Mouse (Mus musculus): ENCODE measurements around the gene Gja3. TPM values are rescaled to one million over a fixed set of nuclear protein-coding genes. Genes with fewer than 3 reads are reported as not detected.
"Not testable (repeated sequence)": the region's sequence is repeated elsewhere in the genome, so short reads cannot be mapped to it uniquely, and the experiment has no call there.

Gene Gja3
- total RNA-seq, 2 experiments from 2014 or later, result 0.25 to 0.54 TPM

- no peak overlapping the region for H3K4me3 ChIP-seq
- no peak for TF ChIP-seq CTCF (IDR thresholded peaks at IDR 0.05)
- no peak overlapping the region for H3K27ac ChIP-seq
- DNase-seq, result no peak
- intact Hi-C loops (cut with DNase I), result no loop called here
Measured at GRCm38 (mm10) chr14:57084180-57084668, 26.3 kb upstream of the Gja3 start.

GRCm38 (mm10) chr14:57082863-57083262, 25.0 kb upstream of the Gja3 start:
- no peak for TF ChIP-seq CTCF (IDR thresholded peaks at IDR 0.05)
- no peak for DNase-seq
- Histone ChIP-seq H3K27ac (no peak overlapping the region), H3K4me3 (no peak overlapping the region)
- intact Hi-C loops (cut with DNase I), result no loop called here

- DNase-seq, result no peak
- TF ChIP-seq CTCF (IDR thresholded peaks at IDR 0.05), result no peak
- H3K27ac ChIP-seq, result no peak overlapping the region
- no peak overlapping the region for H3K4me3 ChIP-seq
- intact Hi-C loops (cut with DNase I), result no loop called here
Measured at GRCm38 (mm10) chr14:57075537-57075936, 17.6 kb upstream of the Gja3 start.

GRCm38 (mm10) chr14:57069906-57070305, 12.0 kb upstream of the Gja3 start:
- peak; percentile 64 for TF ChIP-seq CTCF (IDR thresholded peaks at IDR 0.05)
- H3K4me3 ChIP-seq, H3K27ac ChIP-seq: not testable (repeated sequence)
- intact Hi-C loops (cut with DNase I), result loop anchor here (10.0 kb wide), 1 partner anchor 695 kb away; no protein-coding TSS in a partner anchor
- peak; percentile 37 for DNase-seq

GRCm38 (mm10) chr14:57066053-57066452, 8.2 kb upstream of the Gja3 start:
- intact Hi-C loops (cut with DNase I), result loop anchor here (10.0 kb wide), 1 partner anchor 691 kb away; no protein-coding TSS in a partner anchor
- H3K4me3 ChIP-seq, result no peak overlapping the region
- TF ChIP-seq CTCF (IDR thresholded peaks at IDR 0.05), result no peak
- H3K27ac ChIP-seq, result no peak overlapping the region
- no peak for DNase-seq

GRCm38 (mm10) chr14:57060052-57060451, 2.2 kb upstream of the Gja3 start:
- peak; percentile 80 for TF ChIP-seq CTCF (IDR thresholded peaks at IDR 0.05)
- peak; percentile 61 for DNase-seq
- intact Hi-C loops (cut with DNase I), result loop anchor here (10.0 kb wide), 1 partner anchor 685 kb away; no protein-coding TSS in a partner anchor

GRCm38 (mm10) chr14:57057204-57057562, 717 bp downstream of the Gja3 start:
- H3K27ac ChIP-seq, result no peak overlapping the region
- TF ChIP-seq CTCF (IDR thresholded peaks at IDR 0.05), result no peak
- intact Hi-C loops (cut with DNase I), result no loop called here

More at GRCm38 (mm10) chr14:57060052-57060451, 2.2 kb upstream of the Gja3 start:
- not testable (repeated sequence) for H3K4me3 ChIP-seq, H3K27ac ChIP-seq

GRCm38 (mm10) chr14:57052713-57053112, 5.2 kb downstream of the Gja3 start:
- Histone ChIP-seq H3K27ac (no peak overlapping the region), H3K4me3 (no peak overlapping the region)
- TF ChIP-seq CTCF (IDR thresholded peaks at IDR 0.05), result no peak
- DNase-seq, result no peak
- intact Hi-C loops (cut with DNase I), result no loop called here

More at GRCm38 (mm10) chr14:57057204-57057562, 717 bp downstream of the Gja3 start:
- DNase-seq, result no peak
- H3K4me3 ChIP-seq, result peak overlapping the region; percentile 66

- intact Hi-C loops (cut with DNase I), result no loop called here
- TF ChIP-seq CTCF (IDR thresholded peaks at IDR 0.05), result no peak
- no peak overlapping the region for H3K4me3 ChIP-seq
- DNase-seq, result no peak
- H3K27ac ChIP-seq, result no peak overlapping the region
Measured at GRCm38 (mm10) chr14:57043863-57044262, 14.0 kb downstream of the Gja3 start.

- no peak for TF ChIP-seq CTCF (IDR thresholded peaks at IDR 0.05)
- intact Hi-C loops (cut with DNase I), result no loop called here
Measured at GRCm38 (mm10) chr14:57041439-57041838, 16.5 kb downstream of the Gja3 start.

GRCm38 (mm10) chr14:57034926-57035498, 22.9 kb downstream of the Gja3 start:
- TF ChIP-seq CTCF (IDR thresholded peaks at IDR 0.05), result no peak
- DNase-seq, result no peak
- Histone ChIP-seq H3K27ac (no peak overlapping the region; the same call in 1 of the 2 replicates), H3K4me3 (peak overlapping the region; percentile 5; the same call in 1 of the 2 replicates)
- intact Hi-C loops (cut with DNase I), result no loop called here

More at GRCm38 (mm10) chr14:57041439-57041838, 16.5 kb downstream of the Gja3 start:
- no peak overlapping the region for H3K4me3 ChIP-seq
- H3K27ac ChIP-seq, result no peak overlapping the region
- DNase-seq, result no peak

- intact Hi-C loops (cut with DNase I), result no loop called here
- H3K27ac ChIP-seq, result no peak overlapping the region
Measured at GRCm38 (mm10) chr14:57034135-57034534, 23.8 kb downstream of the Gja3 start.

GRCm38 (mm10) chr14:57032850-57033249, 25.1 kb downstream of the Gja3 start:
- intact Hi-C loops (cut with DNase I), result no loop called here
- H3K27ac ChIP-seq, result no peak overlapping the region
- H3K4me3 ChIP-seq, result no peak overlapping the region
- no peak for TF ChIP-seq CTCF (IDR thresholded peaks at IDR 0.05)
- DNase-seq, result no peak

More at GRCm38 (mm10) chr14:57034135-57034534, 23.8 kb downstream of the Gja3 start:
- H3K4me3 ChIP-seq, result no peak overlapping the region
- TF ChIP-seq CTCF (IDR thresholded peaks at IDR 0.05), result no peak
- no peak for DNase-seq

- no peak for DNase-seq
- no peak for TF ChIP-seq CTCF (IDR thresholded peaks at IDR 0.05)
- no peak overlapping the region for H3K4me3 ChIP-seq
- no peak overlapping the region for H3K27ac ChIP-seq
- intact Hi-C loops (cut with DNase I), result no loop called here
Measured at GRCm38 (mm10) chr14:57018436-57018835, 39.5 kb downstream of the Gja3 start.

GRCm38 (mm10) chr14:57016806-57017205, 41.1 kb downstream of the Gja3 start:
- H3K4me3 ChIP-seq; intact Hi-C loops (cut with DNase I); H3K27ac ChIP-seq; DNase-seq: not testable (repeated sequence)
